Mouse (Mus musculus) cerebellum, adult 2 months (tissue): ENCODE measurements around the gene Rbm41.

Experiments used
- CTCF ChIP-seq: fragments of 200-500 bp; IDR thresholded peaks from 2 replicates; pipeline ENCODE4 v1.5.1; 2011; ENCODE audit warnings: low read depth, mild to moderate bottlenecking, control low read depth, low read length, moderate library complexity, borderline replicate concordance; ENCODE audit not compliant: insufficient read depth
- POLR2A ChIP-seq: fragments of 200-500 bp; IDR thresholded peaks from 2 replicates; pipeline ENCODE4 v1.6.1; 2011; ENCODE audit warnings: low read length, control low read depth, borderline replicate concordance; ENCODE audit not compliant: insufficient read depth

GRCm38 (mm10) chrX:139891387-139891786, 107.0 kb downstream of the Rbm41 start:
- no peak for TF ChIP-seq CTCF
- TF ChIP-seq POLR2A = no peak
